Mouse (Mus musculus): ENCODE results near the gene Lrp8. TPM values are rescaled to one million over a fixed set of nuclear protein-coding genes. Genes with fewer than 3 reads are reported as not detected.

Lrp8 gene
- total RNA-seq, 4 experiments from 2014 or later: 79.9 to 98.4 (median 85.1) TPM

DNA sequence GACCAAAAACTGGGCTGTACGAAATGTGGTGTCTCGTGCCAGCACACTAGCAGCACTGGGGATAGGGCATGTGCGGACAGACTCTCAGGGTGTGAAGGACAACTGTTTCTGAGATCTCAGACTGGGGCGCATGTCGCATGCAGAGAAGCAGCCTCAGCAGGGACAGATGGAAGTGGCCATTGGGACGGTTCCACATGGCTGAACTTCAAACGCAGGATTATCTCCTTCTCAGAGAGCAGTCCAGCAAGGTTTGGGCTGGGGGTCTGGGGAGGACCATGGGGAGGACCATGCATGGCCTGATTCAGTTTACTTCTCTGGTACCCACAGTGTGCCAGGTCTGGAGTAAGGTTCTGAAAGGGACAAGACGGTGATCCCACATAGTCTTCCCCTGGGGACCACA is 41.6 kb downstream of the Lrp8 start:
- DNase-seq (ENCODE audit: low spot score in 2 of 2): no peak

DNA sequence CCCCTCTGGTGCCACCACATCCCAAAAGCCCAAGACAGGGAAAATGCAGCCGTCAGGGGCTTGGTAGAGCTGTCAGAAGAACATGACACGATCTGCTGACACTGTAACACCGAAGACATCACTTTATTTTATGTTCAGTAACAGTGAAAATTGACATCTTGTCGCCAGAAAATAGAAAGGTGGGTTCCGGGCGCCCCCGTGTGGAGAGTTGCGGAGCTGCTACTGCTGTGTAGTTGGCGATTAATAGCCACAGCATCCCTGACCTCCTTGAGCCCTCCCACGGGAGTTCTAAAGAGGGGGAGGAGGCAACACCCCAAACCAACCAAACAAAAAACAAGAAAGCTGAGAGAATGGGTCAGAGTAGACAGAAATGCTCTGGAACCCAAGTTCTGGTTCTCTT is 42.9 kb downstream of the Lrp8 start:
- DNase-seq (ENCODE audit: low spot score in 2 of 2): peak in 1 of 2 experiments; percentile 83

DNA sequence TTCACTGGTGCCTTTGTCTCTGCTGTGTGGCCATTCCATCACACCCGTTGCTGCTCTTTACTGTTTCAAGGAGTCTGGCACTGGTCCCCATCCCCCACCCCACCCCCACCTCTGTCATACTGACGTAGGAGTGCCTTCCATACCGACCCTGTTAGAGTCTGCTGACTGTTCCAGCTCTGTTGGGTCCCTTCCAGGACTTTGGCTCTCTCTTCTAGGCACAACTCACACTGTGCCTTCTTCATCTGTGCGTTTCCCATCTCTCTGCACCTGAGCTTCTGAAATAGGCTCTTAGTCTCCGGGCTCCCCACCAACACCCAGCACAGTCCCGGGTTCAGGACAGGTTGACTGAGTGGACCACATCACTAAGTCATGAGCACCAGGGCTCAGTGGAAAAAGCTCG is 44.7 kb downstream of the Lrp8 start:
- no peak for DNase-seq (ENCODE audit: low spot score in 2 of 2)

DNA sequence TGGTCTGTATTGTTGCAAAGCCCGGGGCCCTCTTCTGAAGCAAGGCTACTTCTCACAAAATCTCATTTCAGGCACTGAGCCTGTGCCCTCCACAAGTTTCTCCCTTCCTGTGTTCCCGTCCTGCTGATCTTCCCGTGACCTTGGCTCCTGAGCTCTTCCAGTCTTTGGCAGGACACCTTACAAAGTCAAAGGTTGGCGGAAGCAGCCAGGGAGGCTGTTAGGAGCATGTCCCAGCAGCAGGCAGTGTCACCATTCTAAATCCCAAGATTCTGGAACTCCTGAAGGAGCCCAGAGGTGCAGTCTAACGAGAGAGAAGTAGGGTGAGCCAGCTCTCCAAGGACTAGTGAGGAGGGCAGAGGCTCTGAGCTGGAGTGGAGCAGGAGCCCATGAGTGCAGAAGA is 46.5 kb downstream of the Lrp8 start:
- DNase-seq (ENCODE audit: low spot score in 2 of 2): no peak

DNA sequence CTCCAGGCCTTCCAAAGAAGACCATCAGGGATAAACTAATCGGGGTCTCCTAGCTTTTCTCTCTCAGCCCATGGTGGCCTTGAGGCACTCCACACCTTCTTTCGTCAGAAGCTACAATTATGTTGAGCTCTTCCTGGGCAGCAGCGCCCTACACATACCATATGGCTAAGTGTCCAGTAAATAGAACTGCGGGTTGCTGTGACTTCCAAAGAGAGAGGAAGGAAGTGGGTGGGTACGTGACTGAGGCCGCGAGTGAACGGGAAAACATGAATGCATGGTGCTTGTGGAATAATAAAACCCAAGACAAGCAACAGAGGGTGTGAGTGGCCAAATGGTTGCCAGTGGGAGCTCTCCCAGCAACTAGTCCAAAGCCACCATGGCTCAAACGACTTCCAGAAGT is 47.6 kb downstream of the Lrp8 start:
- no peak for DNase-seq (ENCODE audit: low spot score in 2 of 2)

DNA sequence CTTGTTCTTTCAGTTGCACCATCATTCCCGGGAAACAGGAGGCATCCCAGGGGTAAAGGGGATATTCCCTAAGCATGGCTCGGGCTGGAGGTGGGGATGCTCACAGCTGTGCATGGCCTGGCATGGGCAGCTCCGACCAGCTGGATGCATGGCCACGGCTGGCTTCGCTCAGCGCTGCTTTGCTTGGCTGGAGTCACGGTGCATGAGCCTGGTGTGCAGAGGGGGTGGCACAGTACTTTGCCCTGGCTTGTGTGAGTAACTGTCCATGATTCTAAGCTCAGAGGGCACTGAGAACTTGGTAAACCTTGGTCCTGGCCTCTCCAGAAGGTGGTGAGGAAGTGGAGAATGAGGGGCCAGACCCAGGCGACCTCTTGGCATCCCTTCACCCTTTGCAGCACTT is 48.0 kb downstream of the Lrp8 start:
- DNase-seq (ENCODE audit: low spot score in 2 of 2): no peak

DNA sequence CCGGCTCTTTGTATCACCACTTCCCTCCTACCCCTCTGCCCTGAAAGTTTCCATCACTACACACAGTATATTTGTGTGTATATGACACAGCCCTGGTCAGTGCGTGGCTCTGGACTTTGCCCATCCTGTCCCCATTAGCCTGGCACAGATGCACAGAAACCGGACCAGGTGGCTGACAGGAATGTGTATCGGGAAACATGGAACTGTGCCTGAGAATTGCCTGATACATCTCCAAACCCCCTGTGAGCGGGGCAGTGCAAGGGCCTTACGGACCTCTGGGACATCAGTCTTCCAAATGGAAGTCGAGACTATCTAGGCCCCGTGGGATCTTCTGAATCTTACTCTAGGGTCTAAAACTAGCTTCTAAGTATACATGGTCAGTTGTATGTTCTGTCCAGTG is 51.3 kb downstream of the Lrp8 start:
- no peak for DNase-seq (ENCODE audit: low spot score in 2 of 2)

DNA sequence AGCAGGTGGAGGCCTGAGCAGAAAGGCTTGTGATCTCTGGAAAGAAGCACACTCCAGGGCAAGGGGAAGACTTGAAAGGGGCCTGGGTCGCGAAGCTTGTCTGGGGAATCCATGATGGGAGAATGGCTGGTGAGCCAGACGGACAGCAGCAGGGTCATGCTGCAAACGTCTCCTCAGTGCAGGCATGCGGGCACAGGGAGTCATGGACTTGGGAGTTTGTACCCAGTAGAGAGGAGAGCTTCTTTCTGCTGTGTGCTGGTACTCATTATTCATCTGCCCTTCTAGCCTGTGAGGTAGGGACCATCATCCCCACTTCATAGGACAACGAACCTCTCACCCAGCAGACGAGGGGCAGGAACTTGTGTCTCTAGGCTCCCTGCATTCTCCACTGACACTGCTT is 51.8 kb downstream of the Lrp8 start:
- DNase-seq (ENCODE audit: low spot score in 2 of 2): no peak

DNA sequence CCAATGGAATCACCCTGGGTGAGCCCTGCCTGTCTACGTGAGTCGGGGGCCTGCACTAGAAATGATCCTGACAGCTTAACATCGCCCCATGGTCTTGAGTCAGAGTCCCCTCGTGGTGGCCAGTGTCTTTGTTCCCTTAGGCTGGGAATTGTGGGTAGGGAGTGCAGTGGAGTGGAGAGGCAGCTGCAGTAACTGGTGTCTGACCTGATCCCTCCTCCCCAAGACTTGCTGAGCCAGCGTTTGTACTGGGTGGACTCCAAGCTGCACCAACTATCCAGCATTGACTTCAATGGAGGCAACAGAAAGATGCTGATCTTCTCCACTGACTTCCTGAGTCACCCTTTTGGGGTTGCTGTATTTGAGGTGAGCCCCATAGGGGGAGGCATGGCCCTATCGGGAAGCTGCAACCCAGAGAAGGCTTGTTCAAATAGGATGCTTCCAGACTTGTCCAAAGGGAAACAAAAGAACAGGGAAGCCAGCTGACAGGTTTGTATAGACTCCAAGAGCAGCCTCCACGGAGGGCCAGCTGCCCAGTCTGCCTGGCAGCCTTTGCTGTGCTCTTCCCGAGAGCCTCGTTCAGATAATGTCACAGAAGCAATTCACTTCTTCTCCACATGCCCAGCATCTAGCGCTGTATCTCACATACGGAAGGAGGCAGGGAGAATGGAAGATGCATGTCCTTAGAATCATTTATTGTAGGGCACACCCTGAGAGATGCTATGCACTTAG is 55.1 kb downstream of the Lrp8 start:
- DNase-seq (ENCODE audit: low spot score in 2 of 2): no peak

DNA sequence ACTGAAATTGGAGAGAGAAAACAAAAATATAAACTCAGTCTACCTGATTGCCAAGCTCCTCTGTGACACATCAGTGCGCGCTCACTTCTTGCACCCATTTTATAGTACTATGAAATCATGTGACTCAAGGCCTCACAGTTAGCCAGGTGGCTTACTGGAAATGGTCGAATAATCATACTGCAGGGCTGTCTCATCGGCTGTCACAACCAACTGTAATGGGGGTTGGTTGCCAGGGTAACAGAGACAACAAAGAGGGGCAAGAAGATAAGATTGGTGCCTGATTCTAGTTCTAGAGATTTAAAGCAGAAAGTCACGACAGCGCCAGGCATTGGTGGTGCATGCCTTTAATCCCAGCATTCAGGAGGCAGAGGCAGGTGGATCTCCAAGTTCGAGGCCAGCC is 56.9 kb downstream of the Lrp8 start:
- DNase-seq (ENCODE audit: low spot score in 2 of 2): no peak

DNA sequence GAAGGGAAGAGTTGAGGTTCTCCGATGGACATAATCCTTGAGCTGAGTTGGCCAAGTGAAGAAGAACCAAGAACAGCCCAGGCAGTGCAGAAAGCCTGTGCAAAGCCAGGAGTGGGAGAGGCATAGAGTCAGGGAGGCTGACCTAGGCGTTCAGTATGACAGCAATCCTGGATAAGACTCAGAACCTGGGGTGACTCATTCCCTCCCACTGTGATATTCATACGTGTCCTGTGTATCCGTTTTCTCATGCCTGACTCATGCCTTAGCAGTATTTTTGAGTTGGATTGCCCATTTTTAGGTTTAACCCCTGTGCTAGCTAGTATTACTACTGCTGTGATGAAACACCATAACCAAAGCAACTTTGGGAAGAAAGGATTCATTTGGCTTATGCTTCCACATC is 62.8 kb downstream of the Lrp8 start:
- DNase-seq (ENCODE audit: low spot score in 2 of 2): no peak

DNA sequence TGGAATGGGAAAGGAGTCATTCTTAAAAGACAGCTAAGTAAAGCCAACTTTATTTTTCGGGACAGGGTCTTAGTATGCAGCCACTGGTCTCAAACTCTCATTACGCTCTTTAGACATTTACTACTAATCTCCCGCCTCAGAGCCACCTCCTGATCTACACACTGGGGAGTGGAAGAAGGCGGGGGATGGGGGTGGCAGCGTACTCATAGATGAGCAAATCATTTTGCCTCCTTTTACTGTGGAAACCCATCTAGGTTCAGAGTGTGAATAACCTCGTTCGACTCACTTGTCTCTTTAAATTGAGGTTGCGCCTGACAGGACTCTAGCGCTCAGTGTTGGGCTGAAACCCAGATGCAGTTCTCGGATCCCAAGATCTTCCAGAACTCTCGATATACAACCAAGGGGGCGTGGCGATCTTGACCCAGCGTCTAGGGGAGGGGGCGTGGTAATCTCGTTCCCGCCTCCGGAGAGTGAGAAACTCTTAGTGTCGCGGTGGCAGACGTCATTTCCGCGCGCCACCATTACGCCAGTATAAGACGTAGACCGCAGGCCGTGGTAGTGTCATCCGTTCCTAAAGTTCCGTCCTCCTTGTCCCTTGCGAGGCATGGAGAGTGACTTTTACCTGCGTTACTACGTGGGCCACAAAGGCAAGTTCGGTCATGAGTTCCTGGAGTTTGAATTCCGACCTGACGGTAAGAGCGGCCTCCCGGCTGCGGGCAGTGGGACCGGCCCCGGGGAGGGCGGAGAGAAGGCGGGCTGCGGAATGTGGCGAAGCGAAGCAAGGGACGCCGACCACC is 77.4 kb downstream of the Lrp8 start, which contains the start of gene Magoh:
Gene Magoh (plus strand): TSS at position 502 of the 797 bp plus-strand sequence.
- peak; percentile 94 to 98 for DNase-seq (ENCODE audit: low spot score in 2 of 2)

DNA sequence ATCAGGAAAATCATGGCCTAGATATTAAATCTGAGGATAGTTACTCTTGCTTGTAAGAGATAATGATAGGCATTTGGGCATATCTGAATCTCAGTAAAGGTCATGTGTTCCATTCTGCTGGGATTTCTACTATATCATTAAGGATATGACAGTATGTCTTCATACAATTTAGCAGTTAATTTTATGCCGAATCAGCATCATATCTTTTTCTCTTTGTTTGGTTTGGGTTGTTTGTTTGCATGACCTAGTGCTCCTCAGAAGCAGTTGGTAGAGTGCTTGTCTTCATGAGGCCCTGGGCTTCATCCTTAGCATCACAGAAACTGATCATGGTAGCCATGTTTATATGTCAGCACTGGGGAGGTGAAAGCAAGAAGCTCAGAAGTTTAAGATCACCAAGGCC is 79.6 kb downstream of the Lrp8 start:
- no peak for DNase-seq (ENCODE audit: low spot score in 2 of 2)

DNA sequence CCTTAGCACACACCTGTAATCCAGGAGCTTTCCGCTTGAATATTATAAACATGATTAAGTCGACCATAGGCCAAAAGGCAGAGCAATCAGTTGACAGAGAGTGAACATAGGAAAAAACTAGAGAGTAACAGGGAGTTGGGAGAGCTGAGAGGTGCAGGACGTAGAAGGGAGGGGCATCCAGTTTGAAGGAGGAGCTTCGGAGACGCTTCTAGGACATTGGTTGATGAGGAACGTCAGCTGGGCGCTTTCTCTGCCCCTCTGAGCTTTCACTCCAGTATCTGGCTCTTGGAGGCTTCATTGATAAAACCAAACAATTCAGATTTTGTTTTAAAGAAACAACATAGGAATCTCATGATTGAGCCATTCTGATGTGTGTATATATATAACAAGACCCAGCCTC is 84.3 kb downstream of the Lrp8 start:
- DNase-seq (ENCODE audit: low spot score in 2 of 2): no peak

DNA sequence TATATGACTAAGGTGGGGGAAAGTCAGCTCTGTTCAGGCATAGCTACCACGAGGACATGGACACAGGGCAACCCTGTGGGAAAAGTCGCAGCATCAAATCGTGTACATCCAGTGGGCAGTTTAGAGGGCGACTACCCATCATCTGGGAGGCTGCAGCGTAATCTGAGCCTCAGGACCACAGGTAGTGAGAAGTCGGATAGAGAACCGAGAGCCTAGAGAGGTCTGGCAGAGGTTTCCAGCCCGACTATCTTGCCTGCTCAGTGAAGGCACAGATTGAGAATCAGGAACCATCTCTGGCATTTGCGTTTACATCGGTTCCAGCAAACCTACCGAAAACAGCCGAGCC is 87.3 kb downstream of the Lrp8 start:
- no peak for DNase-seq (ENCODE audit: low spot score in 2 of 2)

DNA sequence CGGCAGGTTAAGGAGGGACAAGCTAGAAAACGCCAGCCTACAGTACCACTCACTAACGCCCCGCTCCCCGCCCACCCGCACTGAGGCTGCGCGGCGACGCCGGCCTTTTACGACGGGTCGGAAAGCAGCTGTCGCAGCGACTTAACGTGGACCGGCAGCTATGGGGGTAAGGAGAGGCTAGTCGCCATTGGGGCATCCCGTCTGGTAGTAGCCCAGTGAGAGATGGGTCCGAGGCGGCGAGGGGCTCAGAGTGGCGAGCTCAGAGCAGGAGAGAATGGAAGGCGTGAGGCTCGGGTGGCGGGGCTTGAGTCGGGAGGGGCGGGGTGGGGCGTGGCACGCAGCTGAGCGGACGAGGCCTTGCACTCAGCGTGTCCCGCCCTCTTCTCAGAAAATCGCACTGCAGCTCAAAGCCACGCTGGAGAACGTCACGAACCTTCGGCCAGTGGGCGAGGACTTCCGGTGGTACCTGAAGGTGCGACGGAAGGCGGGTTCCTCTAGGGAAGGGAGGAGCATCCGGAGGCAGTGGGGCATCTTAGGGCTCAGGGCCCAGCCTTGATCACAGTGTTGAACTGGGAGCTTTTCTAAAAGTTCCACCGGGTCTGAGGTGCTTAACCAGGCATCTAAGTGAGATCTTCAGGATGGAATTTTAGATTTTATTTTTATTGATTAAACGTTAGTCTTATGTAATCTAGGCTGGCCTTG is 87.8 kb downstream of the Lrp8 start, which contains the start of gene 0610037L13Rik:
Gene 0610037L13Rik (plus strand): TSS at position 83 of the 702 bp plus-strand sequence.
- DNase-seq (ENCODE audit: low spot score in 2 of 2): peak; percentile 93 to 97

DNA sequence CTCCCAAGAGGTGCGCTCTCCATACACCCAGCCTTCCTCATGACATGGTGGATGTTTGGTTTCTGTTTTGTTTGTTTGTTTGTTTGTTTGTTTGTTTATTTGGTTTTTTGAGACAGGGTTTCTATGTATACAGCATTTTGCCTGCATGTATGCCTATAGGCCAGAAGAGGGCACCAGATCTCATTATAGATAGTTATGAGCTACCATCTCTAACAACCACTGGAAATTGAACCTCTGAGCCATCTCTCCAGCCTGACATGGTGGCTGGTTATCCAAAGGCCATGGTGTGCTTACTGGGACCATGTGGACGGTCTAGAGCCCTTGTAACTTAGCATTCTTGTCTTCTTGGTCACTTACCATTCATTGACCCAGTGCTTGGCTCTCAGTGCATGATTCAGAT is 90.6 kb downstream of the Lrp8 start:
- no peak for DNase-seq (ENCODE audit: low spot score in 2 of 2)

DNA sequence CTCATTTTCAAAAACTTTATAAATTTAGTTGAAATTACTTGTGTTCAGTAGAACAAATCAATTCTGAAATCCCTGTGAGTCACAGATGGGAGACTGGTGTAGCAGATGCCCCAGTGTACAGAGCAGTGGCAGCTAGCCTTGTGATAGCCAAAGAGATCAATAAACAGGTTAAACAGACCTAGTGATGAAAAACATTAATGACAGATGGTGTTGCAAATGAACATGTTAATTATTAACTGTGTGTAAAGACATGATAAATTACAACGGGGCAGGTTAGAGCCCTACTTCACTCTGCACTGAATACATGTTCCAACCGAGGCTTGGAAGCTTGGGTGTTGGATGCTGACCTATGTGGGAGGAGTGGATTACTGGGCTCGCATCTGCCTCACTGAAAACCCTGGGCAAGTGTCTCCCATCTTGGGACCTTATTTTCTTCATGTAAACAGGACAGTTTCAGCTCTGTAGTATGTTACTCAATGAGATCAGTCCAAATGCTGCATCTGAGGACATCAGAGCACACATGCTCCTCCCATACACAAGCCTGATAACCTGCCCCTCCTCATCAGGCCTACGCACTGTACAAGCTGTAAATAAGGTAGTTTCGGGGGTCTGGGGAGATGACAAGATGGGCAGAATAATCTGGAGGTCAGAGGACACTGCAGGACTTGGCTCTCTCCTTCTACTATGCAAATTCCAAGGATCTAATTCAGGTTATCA is 97.3 kb downstream of the Lrp8 start:
- DNase-seq (ENCODE audit: low spot score in 2 of 2): no peak

DNA sequence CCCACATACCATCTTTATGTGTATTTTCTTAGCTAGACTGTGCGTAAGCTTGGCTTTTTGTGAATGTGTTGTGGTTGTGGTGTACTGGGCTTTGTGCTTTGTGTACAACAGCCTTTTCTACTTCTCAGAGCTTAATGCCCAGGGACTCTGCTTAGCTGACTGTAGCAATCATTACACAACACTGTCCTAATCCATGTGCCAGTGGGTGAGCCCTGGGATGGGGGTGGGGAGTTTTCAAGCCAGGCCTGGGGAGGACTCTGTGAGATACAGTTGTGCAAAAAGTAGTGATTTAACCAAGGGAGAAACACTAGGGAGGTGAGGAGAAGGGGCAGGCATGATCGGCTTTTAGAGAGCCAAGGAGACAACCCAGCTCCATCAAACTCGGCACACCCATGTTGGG is 98.1 kb downstream of the Lrp8 start:
- DNase-seq (ENCODE audit: low spot score in 2 of 2): no peak

DNA sequence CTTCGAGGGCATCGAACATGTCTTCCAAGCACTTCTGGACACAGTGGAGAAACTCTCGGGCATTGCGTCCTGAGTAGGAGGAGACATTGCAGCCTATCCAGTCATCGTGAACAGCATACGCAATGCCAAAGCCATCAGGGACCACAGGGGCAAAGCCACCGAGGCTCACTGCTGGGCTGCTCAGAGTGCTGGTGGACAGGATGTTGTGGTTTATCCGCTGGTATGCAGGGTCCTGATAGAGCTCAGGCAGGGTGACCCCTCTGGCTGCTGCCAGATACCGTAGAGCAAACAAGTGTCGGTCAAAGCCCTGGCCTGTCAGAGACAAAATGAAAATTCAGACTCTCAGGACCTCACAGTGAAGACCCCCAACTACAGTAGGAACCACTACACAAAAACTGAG is 102.2 kb downstream of the Lrp8 start:
- no peak for DNase-seq (ENCODE audit: low spot score in 2 of 2)

DNA sequence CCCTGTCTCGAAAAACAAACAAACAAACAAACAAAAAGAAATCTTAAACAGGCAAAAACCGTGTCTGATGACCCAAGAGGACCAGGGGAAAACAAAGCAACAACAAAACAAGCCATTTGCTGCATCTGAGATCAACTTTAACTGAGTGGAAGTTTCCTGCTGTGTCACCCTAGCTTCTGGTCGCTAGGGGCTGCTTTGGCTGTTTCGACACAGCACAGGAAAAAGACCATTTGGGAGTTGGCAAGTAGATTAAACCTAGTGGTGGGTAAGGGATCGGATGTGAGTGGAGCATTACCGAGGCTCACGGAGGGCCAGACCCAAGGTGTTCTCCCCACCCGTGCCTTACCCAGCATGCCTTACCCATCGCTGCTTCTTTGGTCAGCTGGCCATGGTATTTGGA is 104.5 kb downstream of the Lrp8 start:
- no peak for DNase-seq (ENCODE audit: low spot score in 2 of 2)

DNA sequence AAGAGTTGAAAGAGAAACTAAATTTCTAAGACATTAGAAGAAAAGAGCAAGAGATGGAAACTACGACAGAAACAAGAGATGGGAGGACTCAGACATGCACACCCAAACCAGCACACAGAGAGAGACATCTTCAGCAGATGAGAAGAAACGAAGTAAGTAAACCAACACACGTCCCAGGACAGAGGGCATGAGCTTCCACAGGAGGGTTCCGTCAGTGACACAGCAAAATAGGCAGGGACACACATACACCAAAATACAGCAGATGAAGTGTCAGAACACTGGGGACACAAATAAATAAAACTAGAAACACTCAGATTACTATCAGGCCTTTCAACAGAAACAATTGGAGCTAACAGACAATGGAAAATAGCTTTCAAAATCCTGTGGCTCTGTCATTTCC is 108.0 kb downstream of the Lrp8 start:
- no peak for DNase-seq (ENCODE audit: low spot score in 2 of 2)
